Mouse (Mus musculus) frontal cortex, adult (tissue): ENCODE results near the gene P4ha2.
A peak's percentile ranks its signal among the peaks of the same experiment; 100 is the strongest.
"Not testable (repeated sequence)": the region's sequence is repeated elsewhere in the genome, so short reads cannot be mapped to it uniquely, and the experiment has no call there.

Experiments
- ATAC-seq: cut with Nextera tagmentation; 2 replicates; pipeline ENCODE4 v1.9.2; 2017; ENCODE audit warnings: mild to moderate bottlenecking, moderate library complexity, mixed read lengths; ENCODE audit not compliant: low TSS enrichment

Gene P4ha2

DNA sequence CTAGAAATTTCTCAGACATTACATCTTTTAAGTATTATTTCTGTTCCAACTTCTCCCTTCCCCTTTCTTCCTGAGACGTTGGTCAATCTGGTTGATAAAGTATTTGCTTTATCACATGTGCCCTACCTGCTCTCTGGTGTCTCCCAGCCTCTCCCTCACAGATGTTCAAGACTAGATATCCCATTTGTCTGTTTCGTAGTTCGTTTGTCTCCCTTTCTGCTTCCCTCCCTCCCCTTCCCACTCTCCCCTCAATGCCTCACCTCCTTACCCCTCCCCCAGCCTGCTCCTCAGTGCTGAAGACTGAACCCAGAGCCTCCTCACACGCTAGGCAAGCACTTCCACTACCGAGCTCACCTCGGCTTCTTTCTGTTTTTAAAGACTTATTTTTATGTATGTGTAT, 35.0 kb downstream of the P4ha2 start:
- ATAC-seq: no peak

DNA sequence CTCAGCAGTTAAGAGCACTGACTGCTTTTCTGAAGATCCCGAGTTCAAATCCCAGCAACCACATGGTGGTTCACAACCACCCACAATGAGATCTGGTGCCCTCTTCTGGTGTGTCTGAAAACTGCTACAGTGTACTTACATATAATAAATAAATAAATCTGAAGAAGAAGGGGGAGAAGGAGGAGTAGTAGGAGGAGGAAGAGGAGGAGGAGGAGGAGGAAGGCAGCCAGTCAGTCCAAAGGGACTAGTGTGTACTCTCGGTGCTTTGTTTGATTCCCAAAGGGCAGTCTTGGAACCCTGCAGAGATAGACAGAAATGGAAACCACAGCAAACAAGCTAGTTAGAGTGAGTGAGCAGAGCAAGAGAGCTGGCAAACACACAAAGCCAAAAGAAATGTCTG, 40.3 kb downstream of the P4ha2 start:
- ATAC-seq: not testable (repeated sequence)

- no peak for ATAC-seq
Measured at GRCm38 (mm10) chr11:54141200-54141971, 41.5 kb downstream of the P4ha2 start.

DNA sequence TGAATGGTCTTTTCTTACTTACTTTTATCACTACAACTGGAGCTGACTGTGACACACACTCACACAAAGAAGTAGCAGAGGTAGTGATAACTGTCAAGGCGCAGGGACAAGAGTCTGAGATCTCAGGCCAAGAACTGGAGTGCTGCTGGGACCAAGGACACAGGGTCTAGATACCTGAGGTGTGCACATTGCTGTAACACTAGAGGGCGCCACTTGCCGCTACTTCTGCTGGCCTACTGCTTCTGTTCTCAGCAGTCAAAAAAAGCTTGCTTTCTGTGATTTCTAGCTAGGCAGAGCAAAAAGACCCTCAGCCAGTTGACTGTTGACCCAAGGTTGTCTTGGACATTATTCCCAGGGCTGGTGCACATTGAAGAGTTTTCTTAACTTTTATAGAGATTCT, 45.0 kb downstream of the P4ha2 start:
- peak; percentile 78 for ATAC-seq

- no peak for ATAC-seq
Measured at GRCm38 (mm10) chr11:54145990-54146389, 46.1 kb downstream of the P4ha2 start.

GRCm38 (mm10) chr11:54149791-54150465, 50.0 kb downstream of the P4ha2 start:
- ATAC-seq: no peak

GRCm38 (mm10) chr11:54151141-54151540, 51.2 kb downstream of the P4ha2 start:
- no peak for ATAC-seq

GRCm38 (mm10) chr11:54152957-54153356, 53.1 kb downstream of the P4ha2 start:
- no peak for ATAC-seq

DNA sequence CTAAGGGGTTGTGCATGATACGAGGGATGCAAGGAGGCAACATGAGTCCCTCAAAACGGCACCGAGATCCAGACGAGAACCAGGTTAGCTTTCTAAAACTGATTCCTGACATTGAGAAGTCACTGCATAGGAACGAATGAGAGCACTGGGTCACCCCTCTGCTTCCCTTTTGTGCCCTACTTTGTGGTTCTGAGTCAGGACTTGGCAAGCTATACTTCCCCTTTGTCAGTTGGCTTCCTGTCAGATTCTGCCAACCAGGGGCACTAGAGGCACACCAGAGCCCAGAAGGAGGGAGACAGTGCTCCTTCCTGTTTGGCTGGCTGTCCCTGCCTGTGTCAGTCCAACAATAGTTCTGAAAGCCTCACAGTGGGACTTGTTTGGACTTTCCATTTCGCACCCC, 56.0 kb downstream of the P4ha2 start:
- ATAC-seq: peak; percentile 41; the same call in 1 of the 2 replicates

- no peak for ATAC-seq
Measured at GRCm38 (mm10) chr11:54156504-54156903, 56.6 kb downstream of the P4ha2 start.

DNA sequence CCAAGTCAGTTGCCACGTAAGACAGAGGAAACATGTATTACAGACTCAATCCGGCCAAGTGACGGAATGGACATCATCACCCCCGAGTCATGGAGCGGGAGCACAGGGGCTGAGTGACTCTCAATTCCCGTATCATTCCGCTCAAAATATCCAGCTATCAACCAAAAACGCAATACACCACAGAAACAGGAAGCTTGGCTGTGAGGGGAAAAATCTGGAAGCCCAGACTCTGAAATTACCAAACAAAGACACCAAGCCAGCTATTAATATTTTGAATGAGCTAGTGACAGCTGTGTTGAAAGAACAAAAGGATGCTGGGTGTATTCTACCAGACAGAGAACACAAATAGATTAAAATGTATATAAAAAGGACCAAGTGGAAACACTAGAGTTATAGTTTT, 57.7 kb downstream of the P4ha2 start:
- no peak for ATAC-seq

DNA sequence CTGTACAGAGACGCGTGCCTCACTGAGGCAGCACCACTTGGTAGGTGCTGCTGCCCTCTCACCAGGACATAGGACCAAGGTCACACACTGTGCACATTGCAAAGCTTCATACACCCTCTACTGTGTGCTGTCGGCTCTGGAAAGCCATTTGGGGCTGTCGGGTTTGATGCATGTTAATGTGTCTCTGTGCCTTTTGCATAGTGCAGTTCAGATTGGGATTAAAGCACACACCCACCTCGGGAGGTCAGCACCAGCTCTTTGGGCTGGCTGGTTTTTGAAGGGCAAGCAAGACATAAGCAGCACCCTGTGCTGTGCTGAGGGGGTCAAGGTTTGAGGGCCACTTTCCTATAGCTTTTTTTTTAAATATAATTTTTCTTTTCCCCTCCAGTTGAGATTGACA, 60.5 kb downstream of the P4ha2 start:
- ATAC-seq: no peak

DNA sequence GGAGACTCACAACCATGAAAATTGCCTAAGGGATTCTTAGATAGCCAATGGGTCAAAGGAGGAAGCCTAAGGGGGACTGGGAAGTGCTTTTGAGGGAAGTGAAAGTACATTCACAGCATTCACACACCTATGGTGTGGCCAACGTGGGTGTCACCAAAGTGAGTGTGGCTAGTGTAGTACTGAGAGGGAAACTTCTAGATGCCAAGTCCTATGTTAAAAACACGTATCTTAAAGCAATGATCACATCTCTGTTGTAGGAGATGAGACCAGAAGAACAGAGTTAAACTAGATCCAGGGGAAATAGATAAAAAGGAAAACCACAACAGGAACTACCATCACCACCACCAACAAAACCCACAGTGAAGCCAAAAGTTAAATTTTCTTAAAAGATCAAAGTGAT, 61.0 kb downstream of the P4ha2 start:
- ATAC-seq: no peak

DNA sequence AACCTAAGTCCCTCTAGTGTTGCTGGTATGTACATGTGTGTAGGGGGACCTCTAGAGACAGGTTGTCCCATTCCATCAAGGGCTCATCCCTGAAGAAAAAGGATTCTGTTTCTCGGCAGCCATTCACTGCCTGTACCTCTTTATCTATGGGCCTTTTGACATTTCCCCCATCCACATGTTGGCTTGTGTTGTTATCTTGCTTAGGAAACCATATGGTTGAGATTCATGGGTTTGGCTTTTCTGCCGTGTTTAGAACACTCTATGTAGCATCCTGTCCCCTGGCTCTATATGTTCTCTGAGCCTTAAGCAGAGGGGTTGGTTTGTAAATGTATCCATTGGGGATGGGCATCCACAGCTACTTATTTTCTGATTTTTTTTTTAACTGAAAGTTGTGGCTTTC, 61.6 kb downstream of the P4ha2 start:
- no peak for ATAC-seq

DNA sequence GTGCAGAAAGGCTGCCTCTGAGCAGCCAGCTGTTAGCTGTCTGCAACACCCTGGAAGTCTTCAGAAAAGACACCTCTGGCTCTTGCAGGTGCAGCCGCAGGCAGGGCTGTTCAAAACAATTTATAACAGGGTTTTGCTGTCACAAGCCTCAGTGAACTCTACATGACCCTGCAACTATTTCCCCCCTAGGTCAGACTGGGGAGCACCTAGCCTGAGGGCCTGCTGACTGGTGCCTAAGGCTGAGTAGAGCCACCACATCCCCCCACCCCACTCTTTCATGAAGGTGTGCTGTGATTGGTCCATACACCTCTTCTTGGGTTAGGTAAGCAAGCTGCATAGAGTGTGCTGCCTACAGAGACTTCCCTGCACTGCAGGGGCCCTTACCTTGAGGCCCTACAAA, 63.1 kb downstream of the P4ha2 start:
- ATAC-seq: no peak

- ATAC-seq: no peak
Measured at GRCm38 (mm10) chr11:54169432-54170295, 69.8 kb downstream of the P4ha2 start.

- no peak for ATAC-seq
Measured at GRCm38 (mm10) chr11:54171175-54171574, 71.3 kb downstream of the P4ha2 start.

DNA sequence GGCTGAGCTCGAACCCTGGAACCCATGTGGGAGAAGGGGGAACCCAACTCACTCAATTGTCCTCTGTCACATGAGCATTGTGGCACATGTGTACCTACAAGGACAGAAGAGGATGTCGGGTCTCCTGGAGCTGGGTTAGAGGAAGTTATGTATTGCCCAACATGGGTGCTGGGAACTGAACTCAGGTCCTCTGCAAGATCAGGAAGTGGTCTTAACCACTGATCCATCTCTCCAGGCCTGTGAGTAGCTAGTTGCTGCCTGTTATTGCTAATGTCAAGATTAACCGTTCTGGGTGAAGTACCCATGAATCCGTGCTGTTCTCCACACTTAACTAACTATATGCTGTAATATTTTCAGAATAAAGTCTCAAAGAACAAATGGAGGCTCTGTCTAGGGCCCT, 74.3 kb downstream of the P4ha2 start:
- ATAC-seq: no peak

DNA sequence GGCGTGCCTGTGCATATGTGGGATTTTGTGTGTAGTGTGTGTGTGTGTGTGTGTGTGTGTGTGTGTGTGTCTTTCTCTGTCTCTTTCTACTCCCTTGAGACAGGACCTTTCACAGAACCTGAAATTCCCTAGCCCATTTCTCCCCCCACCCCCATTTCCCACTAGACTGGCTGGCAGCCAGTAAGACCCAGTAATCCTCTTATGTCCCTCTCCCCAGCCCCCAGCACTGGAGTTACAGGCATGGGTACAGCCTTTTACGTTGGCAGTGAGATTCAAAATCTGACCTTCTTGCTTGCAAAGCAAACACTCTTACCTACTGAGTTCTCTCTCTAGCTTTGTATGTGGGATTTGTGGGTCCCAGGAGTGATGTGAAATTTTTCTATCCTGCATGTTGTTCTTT, 75.0 kb downstream of the P4ha2 start:
- ATAC-seq: no peak
